Mouse (Mus musculus) cerebellum, adult 8-10 months (tissue): ENCODE measurements around the gene Scn9a.

Experiments
- DNase-seq: peaks from one replicate; pipeline ENCODE4 v3.0.0; 2022

Gene Scn9a

GRCm38 (mm10) chr2:66634580-66635359, at the start of gene Scn9a:
Gene Scn9a (minus strand): TSS chr2:66634962.
- DNase-seq: peak; percentile 3

GRCm38 (mm10) chr2:66661988-66662387, 27.2 kb upstream of the Scn9a start:
- DNase-seq: no peak

GRCm38 (mm10) chr2:66656430-66656829, 21.7 kb upstream of the Scn9a start:
- no peak for DNase-seq

GRCm38 (mm10) chr2:66655431-66655830, 20.7 kb upstream of the Scn9a start:
- DNase-seq: no peak

GRCm38 (mm10) chr2:66644384-66644783, 9.6 kb upstream of the Scn9a start:
- peak; percentile 26 for DNase-seq

- no peak for DNase-seq
Observed at GRCm38 (mm10) chr2:66632728-66633127, 2.0 kb downstream of the Scn9a start.

- DNase-seq: no peak
Observed at GRCm38 (mm10) chr2:66611091-66611490, 23.7 kb downstream of the Scn9a start.

GRCm38 (mm10) chr2:66597313-66597712, 37.4 kb downstream of the Scn9a start:
- no peak for DNase-seq

GRCm38 (mm10) chr2:66596145-66596544, 38.6 kb downstream of the Scn9a start:
- no peak for DNase-seq

GRCm38 (mm10) chr2:66590151-66590550, 44.6 kb downstream of the Scn9a start:
- no peak for DNase-seq

- no peak for DNase-seq
Observed at GRCm38 (mm10) chr2:66580026-66580808, 54.5 kb downstream of the Scn9a start.

GRCm38 (mm10) chr2:66548254-66548653, 86.5 kb downstream of the Scn9a start:
- no peak for DNase-seq

GRCm38 (mm10) chr2:66519966-66520365, 114.8 kb downstream of the Scn9a start:
- no peak for DNase-seq

GRCm38 (mm10) chr2:66511424-66511823, 123.3 kb downstream of the Scn9a start:
- DNase-seq: no peak

- no peak for DNase-seq
Observed at GRCm38 (mm10) chr2:66508032-66508431, 126.7 kb downstream of the Scn9a start.

GRCm38 (mm10) chr2:66507616-66508015, 127.1 kb downstream of the Scn9a start:
- no peak for DNase-seq

GRCm38 (mm10) chr2:66502158-66502557, 132.6 kb downstream of the Scn9a start:
- no peak for DNase-seq

- DNase-seq: no peak
Observed at GRCm38 (mm10) chr2:66494556-66494955, 140.2 kb downstream of the Scn9a start.

GRCm38 (mm10) chr2:66478395-66478794, 156.4 kb downstream of the Scn9a start:
- no peak for DNase-seq

GRCm38 (mm10) chr2:66473181-66473822, 161.5 kb downstream of the Scn9a start:
- peak; percentile 18 for DNase-seq

GRCm38 (mm10) chr2:66465484-66465883, 169.3 kb downstream of the Scn9a start:
- no peak for DNase-seq

GRCm38 (mm10) chr2:66464874-66465458, 169.8 kb downstream of the Scn9a start:
- DNase-seq: no peak

- no peak for DNase-seq
Observed at GRCm38 (mm10) chr2:66463916-66464315, 170.8 kb downstream of the Scn9a start.
